Mouse (Mus musculus): ENCODE measurements around the gene Pkig. TPM values are rescaled to one million over a fixed set of nuclear protein-coding genes. Genes with fewer than 3 reads are reported as not detected.
"Not testable (repeated sequence)": the region's sequence is repeated elsewhere in the genome, so short reads cannot be mapped to it uniquely, and the experiment has no call there.

The Pkig gene
- total and polyA plus RNA-seq, 2 experiments from 2014 or later = 90.5 to 161 TPM

DNA sequence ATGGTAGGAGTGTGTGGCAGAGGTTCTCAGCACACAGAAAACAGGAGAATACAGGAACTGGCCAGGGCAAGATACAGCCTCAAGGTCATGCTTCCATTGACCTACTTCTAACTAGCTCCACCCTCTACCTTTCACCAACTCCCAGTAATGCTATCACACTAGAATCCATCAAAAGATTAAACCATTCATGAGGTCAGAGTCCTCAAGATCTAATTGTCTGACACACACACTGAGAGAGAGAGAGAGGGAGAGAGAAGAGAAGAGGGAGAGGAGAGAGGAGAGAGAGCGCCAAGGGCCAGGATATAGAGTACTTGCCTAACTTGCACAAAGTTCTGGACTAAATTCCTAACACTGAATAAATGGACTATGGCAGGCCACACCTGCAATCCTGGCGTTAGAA lies 24.2 kb downstream of the Pkig start:
- 91% methylated on average over 2 of the region's 2 CpGs for WGBS
- Histone ChIP-seq H3K27ac (ENCODE audit: low read depth, low read length) (no peak overlapping the region), H3K36me3 (ENCODE audit: insufficient read depth, low read length) (no peaks in the 10 kb centered on the region), H3K9me3 (ENCODE audit: low read length) (no peaks in the 10 kb centered on the region), H3K27me3 (ENCODE audit: insufficient read depth, low read length) (no peaks in the 10 kb centered on the region), H3K4me2 (ENCODE audit: low read depth, low read length, poor library complexity, severe bottlenecking) (no peak overlapping the region), H3K4me3 (ENCODE audit: low read depth, low read length) (no peak overlapping the region), H3K4me1 (ENCODE audit: insufficient read depth, low read length) (peaks cover 10% of the 10 kb centered on the region; the same call in 1 of the 2 replicates), H3K9ac (replicated peaks; ENCODE audit: low read length, poor library complexity, severe bottlenecking) (no peak overlapping the region)
- ATAC-seq (ENCODE audit: low FRiP score) (no peak), DNase-seq (ENCODE audit: low spot score) (no peak)
- no peak for TF ChIP-seq CTCF (IDR thresholded peaks at IDR 0.05)

- DNase-seq (ENCODE audit: low spot score) (no peak), ATAC-seq (ENCODE audit: low FRiP score) (no peak)
- H3K4me1 ChIP-seq (ENCODE audit: insufficient read depth, low read length) = peaks cover 10% of the 10 kb centered on the region; the same call in 1 of the 2 replicates
- H3K9me3 ChIP-seq (ENCODE audit: low read length) = no peaks in the 10 kb centered on the region
- no peak overlapping the region for H3K4me2 ChIP-seq (ENCODE audit: low read depth, low read length, poor library complexity, severe bottlenecking)
- no peak for TF ChIP-seq CTCF (IDR thresholded peaks at IDR 0.05)
- H3K27ac ChIP-seq (ENCODE audit: low read depth, low read length) = peak overlapping the region; percentile 26; the same call in 1 of the 2 replicates
- no peak overlapping the region for H3K9ac ChIP-seq (replicated peaks; ENCODE audit: low read length, poor library complexity, severe bottlenecking)
- WGBS = 40% methylated on average over 4 of the region's 4 CpGs
- no peaks in the 10 kb centered on the region for H3K36me3 ChIP-seq (ENCODE audit: insufficient read depth, low read length)
- H3K4me3 ChIP-seq (ENCODE audit: low read depth, low read length) = no peak overlapping the region
- no peaks in the 10 kb centered on the region for H3K27me3 ChIP-seq (ENCODE audit: insufficient read depth, low read length)
These were observed 27.1 kb downstream of the Pkig start for GRCm38 (mm10) chr2:163685287-163685686.

DNA sequence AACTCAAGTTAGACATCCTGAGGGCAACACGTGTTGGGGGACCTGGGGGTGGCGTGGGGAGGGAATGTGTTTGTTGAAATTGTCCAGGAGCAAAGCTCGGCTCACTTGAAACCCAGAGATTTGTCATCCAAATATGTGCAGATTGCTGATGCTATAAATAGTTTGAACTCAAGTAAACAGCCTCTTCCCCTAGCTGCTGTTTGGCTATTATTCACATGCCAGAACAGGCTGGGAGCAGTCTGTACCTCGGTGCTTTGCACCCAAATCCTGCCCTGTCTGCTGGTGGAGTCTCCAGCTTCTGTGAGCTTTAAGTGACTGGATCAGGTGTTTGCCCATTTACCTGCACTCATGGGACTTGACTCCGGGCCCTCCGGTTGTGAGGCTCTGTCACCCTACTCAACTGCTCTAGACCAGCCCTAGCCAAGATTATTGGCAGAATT lies 27.6 kb downstream of the Pkig start:
- Histone ChIP-seq H3K27me3 (ENCODE audit: insufficient read depth, low read length) (no peaks in the 10 kb centered on the region), H3K4me3 (ENCODE audit: low read depth, low read length) (no peak overlapping the region), H3K27ac (ENCODE audit: low read depth, low read length) (peak overlapping the region; percentile 4; the same call in 1 of the 2 replicates), H3K4me2 (ENCODE audit: low read depth, low read length, poor library complexity, severe bottlenecking) (no peak overlapping the region), H3K9me3 (ENCODE audit: low read length) (no peaks in the 10 kb centered on the region), H3K4me1 (ENCODE audit: insufficient read depth, low read length) (peaks cover 10% of the 10 kb centered on the region; the same call in 1 of the 2 replicates), H3K36me3 (ENCODE audit: insufficient read depth, low read length) (no peaks in the 10 kb centered on the region), H3K9ac (replicated peaks; ENCODE audit: low read length, poor library complexity, severe bottlenecking) (no peak overlapping the region)
- TF ChIP-seq CTCF (IDR thresholded peaks at IDR 0.05) = no peak
- no peak for ATAC-seq (ENCODE audit: low FRiP score)
- DNase-seq (ENCODE audit: low spot score) = no peak
- WGBS = 70% methylated on average over 6 of the region's 6 CpGs

DNA sequence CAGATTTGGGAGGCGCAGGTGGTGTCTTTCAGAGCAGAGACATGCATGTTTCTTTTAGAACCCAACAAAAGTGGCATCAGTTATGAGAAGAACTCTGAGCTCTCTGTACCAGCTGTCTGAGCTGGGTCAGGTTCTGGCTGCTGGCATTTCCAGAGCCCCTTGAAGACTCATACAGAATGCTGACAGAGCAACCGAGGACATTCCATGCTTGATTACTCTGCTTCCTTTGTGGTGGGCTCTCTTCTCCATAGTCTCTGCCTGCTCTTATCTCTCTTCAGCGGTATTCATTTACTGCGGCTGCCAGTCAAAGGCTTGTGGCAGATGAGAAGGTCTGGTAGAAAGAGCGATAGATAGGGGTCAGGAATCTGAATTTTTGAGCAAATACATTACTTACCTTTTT lies 28.0 kb downstream of the Pkig start:
- Histone ChIP-seq H3K4me2 (ENCODE audit: low read depth, low read length, poor library complexity, severe bottlenecking) (no peak overlapping the region), H3K27ac (ENCODE audit: low read depth, low read length) (peak overlapping the region; percentile 4; the same call in 1 of the 2 replicates), H3K4me3 (ENCODE audit: low read depth, low read length) (no peak overlapping the region), H3K36me3 (ENCODE audit: insufficient read depth, low read length) (no peaks in the 10 kb centered on the region), H3K9ac (replicated peaks; ENCODE audit: low read length, poor library complexity, severe bottlenecking) (no peak overlapping the region), H3K27me3 (ENCODE audit: insufficient read depth, low read length) (no peaks in the 10 kb centered on the region), H3K4me1 (ENCODE audit: insufficient read depth, low read length) (peaks cover 10% of the 10 kb centered on the region; the same call in 1 of the 2 replicates), H3K9me3 (ENCODE audit: low read length) (no peaks in the 10 kb centered on the region)
- WGBS = 78% methylated on average over 5 of the region's 5 CpGs
- TF ChIP-seq CTCF (IDR thresholded peaks at IDR 0.05) = no peak
- DNase-seq (ENCODE audit: low spot score) = no peak
- ATAC-seq (ENCODE audit: low FRiP score) = no peak

DNA sequence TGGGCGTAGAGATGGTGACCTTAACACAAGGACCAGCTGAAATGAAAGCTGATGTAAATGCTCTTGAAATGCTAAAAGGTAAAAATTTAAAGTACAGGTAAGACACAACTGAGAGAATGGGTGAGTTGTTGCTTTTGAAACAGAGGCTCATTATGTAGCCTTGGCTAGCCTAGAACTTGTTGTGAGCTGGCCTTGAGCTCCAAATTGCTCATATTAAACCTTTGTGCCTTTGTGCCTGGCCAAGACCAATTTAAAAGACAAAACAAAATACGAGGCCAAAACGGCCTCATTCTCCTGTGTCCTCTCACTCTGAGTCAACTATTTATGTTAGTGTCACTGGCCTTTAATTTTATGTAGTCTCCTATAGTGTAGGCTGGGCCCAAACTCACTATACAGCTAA lies 28.7 kb downstream of the Pkig start:
- Histone ChIP-seq H3K4me2 (ENCODE audit: low read depth, low read length, poor library complexity, severe bottlenecking) (no peak overlapping the region), H3K9me3 (ENCODE audit: low read length) (no peaks in the 10 kb centered on the region), H3K27me3 (ENCODE audit: insufficient read depth, low read length) (no peaks in the 10 kb centered on the region), H3K9ac (replicated peaks; ENCODE audit: low read length, poor library complexity, severe bottlenecking) (no peak overlapping the region), H3K27ac (ENCODE audit: low read depth, low read length) (no peak overlapping the region), H3K4me3 (ENCODE audit: low read depth, low read length) (no peak overlapping the region), H3K36me3 (ENCODE audit: insufficient read depth, low read length) (no peaks in the 10 kb centered on the region), H3K4me1 (ENCODE audit: insufficient read depth, low read length) (peaks cover 10% of the 10 kb centered on the region; the same call in 1 of the 2 replicates)
- WGBS = 86% methylated on average over 3 of the region's 3 CpGs
- DNase-seq (ENCODE audit: low spot score) (no peak), ATAC-seq (ENCODE audit: low FRiP score) (no peak)
- no peak for TF ChIP-seq CTCF (IDR thresholded peaks at IDR 0.05)

- peaks cover 10% of the 10 kb centered on the region; the same call in 1 of the 2 replicates for H3K4me1 ChIP-seq (ENCODE audit: insufficient read depth, low read length)
- ATAC-seq (ENCODE audit: low FRiP score); H3K27me3 ChIP-seq (ENCODE audit: insufficient read depth, low read length); H3K36me3 ChIP-seq (ENCODE audit: insufficient read depth, low read length); DNase-seq (ENCODE audit: low spot score); H3K4me3 ChIP-seq (ENCODE audit: low read depth, low read length); H3K27ac ChIP-seq (ENCODE audit: low read depth, low read length); H3K9me3 ChIP-seq (ENCODE audit: low read length); H3K9ac ChIP-seq (replicated peaks; ENCODE audit: low read length, poor library complexity, severe bottlenecking); H3K4me2 ChIP-seq (ENCODE audit: low read depth, low read length, poor library complexity, severe bottlenecking): not testable (repeated sequence)
- WGBS = 90% methylated on average over 1 of the region's 1 CpGs
These were observed 30.2 kb downstream of the Pkig start for GRCm38 (mm10) chr2:163688377-163688776.
